8 mouse cellular contexts compared by ENCODE assay signal in genomic region chr6:38925719-38926118, GRCm38 (mm10). TPM values are rescaled to one million over a fixed set of nuclear protein-coding genes. Genes with fewer than 3 reads are reported as not detected.
DNase-seq lines count a peak whose midpoint lies in the region; ATAC-seq and TF ChIP-seq lines count a peak whose summit lies in the region.

No protein-coding gene starts in this region.

- peaks cover 4% of the 10 kb centered on the region; the same call in 1 of the 2 replicates for H3K27me3 ChIP-seq in heart, embryonic 13.5 days (replicated peaks)
- H3K27me3 ChIP-seq in MEL (ENCODE audit: control insufficient read depth in 1 of 2, insufficient read depth in 2 of 2, low read length in 2 of 2): no peaks in the 10 kb centered on the region
- no peaks in the 10 kb centered on the region for H3K27me3 ChIP-seq in forebrain, postnatal 0 days (ENCODE audit: insufficient read depth, low read length)
- no peaks in the 10 kb centered on the region for H3K27me3 ChIP-seq in midbrain, embryonic 10.5 days (ENCODE audit: low read depth, poor library complexity, severe bottlenecking)

- no peak overlapping the region for H3K9ac ChIP-seq in heart, embryonic 13.5 days
- H3K9ac ChIP-seq in MEL (ENCODE audit: control insufficient read depth, low read depth, low read length, poor library complexity, severe bottlenecking): no peak overlapping the region
- H3K9ac ChIP-seq in forebrain, postnatal 0 days: no peak overlapping the region

- whole genome bisulfite sequencing in heart, embryonic 13.5 days: 62% methylated on average over 7 of the region's 7 CpGs
- 62% methylated on average over 7 of the region's 7 CpGs for WGBS in forebrain, postnatal 0 days
- WGBS in midbrain, embryonic 10.5 days: 52% methylated on average over 7 of the region's 7 CpGs

- no peak for ATAC-seq in heart, embryonic 13.5 days (ENCODE audit: extremely low read depth, insufficient number of reproducible peaks, low FRiP score, low TSS enrichment)
- no peak for ATAC-seq in forebrain, postnatal 0 days

- H3K27ac ChIP-seq in heart, embryonic 13.5 days (replicated peaks): no peak overlapping the region
- H3K27ac ChIP-seq in MEL (ENCODE audit: control insufficient read depth, low read depth, low read length): no peak overlapping the region
- H3K27ac ChIP-seq in forebrain, postnatal 0 days (ENCODE audit: low read depth, low read length): no peak overlapping the region
- H3K27ac ChIP-seq in midbrain, embryonic 10.5 days (replicated peaks): peak overlapping the region; percentile 61; the same call in 1 of the 2 replicates

- no peaks in the 10 kb centered on the region for H3K36me3 ChIP-seq in heart, embryonic 13.5 days
- peaks cover 0 to 31% of the 10 kb centered on the region in 2 experiments; a peak in 2 of 4 replicates for H3K36me3 ChIP-seq in MEL (ENCODE audit: control insufficient read depth in 1 of 2, insufficient read depth in 2 of 2, low read length in 2 of 2)
- no peaks in the 10 kb centered on the region for H3K36me3 ChIP-seq in forebrain, postnatal 0 days (ENCODE audit: insufficient read depth)
- H3K36me3 ChIP-seq in midbrain, embryonic 10.5 days: no peaks in the 10 kb centered on the region

- H3K4me1 ChIP-seq in heart, embryonic 13.5 days: peaks cover 55% of the 10 kb centered on the region
- H3K4me1 ChIP-seq in MEL (ENCODE audit: control insufficient read depth in 1 of 2, insufficient read depth in 2 of 2, low read length in 2 of 2): peaks cover 18 to 33% of the 10 kb centered on the region in 2 experiments
- H3K4me1 ChIP-seq in forebrain, postnatal 0 days (ENCODE audit: insufficient read depth): peaks cover 3% of the 10 kb centered on the region; the same call in 1 of the 2 replicates
- peaks cover 18% of the 10 kb centered on the region for H3K4me1 ChIP-seq in midbrain, embryonic 10.5 days

- H3K79me2 ChIP-seq in MEL (ENCODE audit: control insufficient read depth, insufficient read depth, low read length, poor library complexity): no peaks in the 10 kb centered on the region; the same call in 1 of the 2 replicates

- no peak for TF ChIP-seq POLR2A in MEL (IDR thresholded peaks at IDR 0.05; ENCODE audit: control insufficient read depth in 1 of 2, insufficient read depth in 1 of 2, low read depth in 1 of 2, low read length in 2 of 2, poor library complexity in 1 of 2)

- peak overlapping the region; percentile 61 for H3K4me2 ChIP-seq in heart, embryonic 13.5 days
- 0 out of 2 replicates have a peak overlapping the region, but pooled peaks have one; percentile 27 for H3K4me2 ChIP-seq in forebrain, postnatal 0 days (ENCODE audit: low read depth)

- H3K4me3 ChIP-seq in heart, embryonic 13.5 days: peak overlapping the region; percentile 30
- no peak overlapping the region for H3K4me3 ChIP-seq in MEL (ENCODE audit: control insufficient read depth in 1 of 2, insufficient read depth in 1 of 2, low read depth in 2 of 2, low read length in 2 of 2)
- no peak overlapping the region for H3K4me3 ChIP-seq in forebrain, postnatal 0 days (ENCODE audit: low read depth, low read length)
- peak overlapping the region; percentile 40 for H3K4me3 ChIP-seq in midbrain, embryonic 10.5 days

- peak; percentile 20 for TF ChIP-seq RAD21 in MEL (IDR thresholded peaks at IDR 0.05; ENCODE audit: low read depth, low read length)

- DNase-seq in heart, postnatal 36 days: no peak
- no peak for DNase-seq in MEL (ENCODE audit: low read depth, low spot score)
- DNase-seq in forebrain, postnatal 0 days: no peak
- DNase-seq in midbrain, embryonic 10.5 days (ENCODE audit: low spot score): peak; percentile 37
- no peak for DNase-seq in layer of hippocampus, postnatal 25 days (ENCODE audit: extremely low spot score in 1 of 2, low spot score in 1 of 2)
- DNase-seq in cerebellum, adult 18-20 months: no peak
- DNase-seq in cerebellum, adult 9-10 months: no peak

- H3K9me3 ChIP-seq in heart, embryonic 13.5 days: no peaks in the 10 kb centered on the region; the same call in 1 of the 2 replicates
- no peaks in the 10 kb centered on the region for H3K9me3 ChIP-seq in MEL (replicated peaks; ENCODE audit: insufficient read depth, low read length)
- H3K9me3 ChIP-seq in forebrain, postnatal 0 days (ENCODE audit: low read length): no peaks in the 10 kb centered on the region
- no peaks in the 10 kb centered on the region for H3K9me3 ChIP-seq in midbrain, embryonic 10.5 days (replicated peaks)

- TF ChIP-seq CTCF in MEL (IDR thresholded peaks at IDR 0.05 in 2 of 3, conservative IDR thresholded peaks at IDR 0.05 in 1 of 3; ENCODE audit: control insufficient read depth in 1 of 3, insufficient read depth in 1 of 3, low read depth in 2 of 3, low read length in 3 of 3, poor library complexity in 1 of 3, severe bottlenecking in 1 of 3): peak; percentile 44 to 64 (median 46)
- TF ChIP-seq CTCF in forebrain, postnatal 0 days (IDR thresholded peaks at IDR 0.05; ENCODE audit: low read depth): peak; percentile 36

- intact Hi-C loops in heart, postnatal 36 days (cut with DNase I): no loop called here

- no peak for TF ChIP-seq EP300 in MEL (IDR thresholded peaks at IDR 0.05; ENCODE audit: low read depth in 1 of 2, low read length in 2 of 2)

TF ChIP-seq in MEL, 35 proteins besides CTCF, POLR2A, EP300 and RAD21:
- TF ChIP-seq TCF12 (IDR thresholded peaks at IDR 0.05; ENCODE audit: low read depth, low read length): no peak
- no peak for TF ChIP-seq GATA1 (IDR thresholded peaks at IDR 0.05; ENCODE audit: low read depth, low read length)
- TF ChIP-seq KAT2A (conservative IDR thresholded peaks at IDR 0.05; ENCODE audit: low read depth, low read length): no peak
- TF ChIP-seq ZC3H11A (IDR thresholded peaks at IDR 0.05; ENCODE audit: low read depth, low read length): peak; percentile 16; the same call in 1 of the 2 replicates
- no peak for TF ChIP-seq MEF2A (IDR thresholded peaks at IDR 0.05; ENCODE audit: extremely low read depth, insufficient replicate concordance, low read depth, low read length, poor library complexity, severe bottlenecking)
- no peak for TF ChIP-seq BHLHE40 (IDR thresholded peaks at IDR 0.05; ENCODE audit: borderline replicate concordance, low read depth, low read length)
- no peak for TF ChIP-seq MXI1 (IDR thresholded peaks at IDR 0.05; ENCODE audit: low read depth, low read length)
- no peak for TF ChIP-seq UBTF (IDR thresholded peaks at IDR 0.05; ENCODE audit: borderline replicate concordance, insufficient read depth, low read depth, low read length)
- no peak for TF ChIP-seq E2F4 (IDR thresholded peaks at IDR 0.05; ENCODE audit: borderline replicate concordance, low read depth, low read length)
- TF ChIP-seq MAX (IDR thresholded peaks at IDR 0.05; ENCODE audit: low read length): no peak
- peak; percentile 85 for TF ChIP-seq ZNF384 (IDR thresholded peaks at IDR 0.05; ENCODE audit: low read depth, low read length)
- TF ChIP-seq SMC3 (IDR thresholded peaks at IDR 0.05; ENCODE audit: low read depth, low read length): peak; percentile 25; the same call in 1 of the 2 replicates
- no peak for TF ChIP-seq MAZ (IDR thresholded peaks at IDR 0.05; ENCODE audit: low read depth, low read length)
- no peak for TF ChIP-seq MYC (IDR thresholded peaks at IDR 0.05; ENCODE audit: low read depth, low read length)
- TF ChIP-seq MYB (IDR thresholded peaks at IDR 0.05; ENCODE audit: low read depth, low read length): no peak
TF ChIP-seq in MEL: peak in this region for 3.

RNA-seq across cellular contexts. Expression of gene Hipk2, which starts 49.8 kb away (rescaled TPM):
- polyA plus RNA-seq in heart, embryonic 13.5 days (2015; fragmentation: Nextera tagmentation; extraction: Ambion mirVana): 9.5 and 10.4 TPM in 2 replicates
- total RNA-seq in heart, postnatal 36 days (2021): 100 to 1,000 TPM in 1 of 2 experiments, 10 to 100 TPM in 1; 92.1 to 101 TPM
- 3.9 and 4.3 TPM in 2 replicates for total RNA-seq in MEL (2012; rRNA removed)
- polyA plus RNA-seq in MEL (2012; ENCODE audit: insufficient read depth in 1 of 2, insufficient read length in 2 of 2, low read depth in 1 of 2, low replicate concordance in 2 of 2, missing spikeins in 1 of 2): 10 to 100 TPM; 14.1 to 85.1 TPM
- total RNA-seq in forebrain, postnatal 0 days (2014; rRNA removed): 22.8 and 28.6 TPM in 2 replicates
- 7.2 and 17.8 TPM in 2 replicates for polyA plus RNA-seq in forebrain, postnatal 0 days (2015; fragmentation: Nextera tagmentation; extraction: Ambion mirVana)
- polyA plus RNA-seq in midbrain, embryonic 10.5 days (2016; fragmentation: Nextera tagmentation; extraction: Ambion mirVana): 25.9 and 29.7 TPM in 2 replicates
- 10 to 100 TPM; 50.2 to 66.2 TPM for total RNA-seq in layer of hippocampus, postnatal 25 days (2021)

RNA-seq across cellular contexts. Expression of gene Tbxas1, which starts 50.5 kb away (rescaled TPM):
- 2.4 TPM in 2 replicates for polyA plus RNA-seq in heart, embryonic 13.5 days (2015; fragmentation: Nextera tagmentation; extraction: Ambion mirVana)
- total RNA-seq in heart, postnatal 36 days (2021): 1 to 10 TPM; 2.1 TPM
- 0.54 and 0.65 TPM in 2 replicates for total RNA-seq in MEL (2012; rRNA removed)
- 1 to 10 TPM in 1 of 2 experiments, not detected in 1; 2.7 TPM for polyA plus RNA-seq in MEL (2012; ENCODE audit: insufficient read depth in 1 of 2, insufficient read length in 2 of 2, low read depth in 1 of 2, low replicate concordance in 2 of 2, missing spikeins in 1 of 2)
- total RNA-seq in forebrain, postnatal 0 days (2014; rRNA removed): 1.5 and 1.8 TPM in 2 replicates
- polyA plus RNA-seq in forebrain, postnatal 0 days (2015; fragmentation: Nextera tagmentation; extraction: Ambion mirVana): 1.9 and 2.0 TPM in 2 replicates
- polyA plus RNA-seq in midbrain, embryonic 10.5 days (2016; fragmentation: Nextera tagmentation; extraction: Ambion mirVana): 1.1 and 1.8 TPM in 2 replicates
- 1 to 10 TPM; 2.9 to 3.4 TPM for total RNA-seq in layer of hippocampus, postnatal 25 days (2021)

Comparison
In these comparisons a context has a peak if more than half of its experiments do, and no peak if none do; other contexts are left out.
1. H3K4me3 ChIP-seq: peak in heart, embryonic 13.5 days (single experiment) and midbrain, embryonic 10.5 days (single experiment); none in MEL (0 of 2) and forebrain, postnatal 0 days (single experiment).